Mouse (Mus musculus): ENCODE results near the gene A630023A22Rik. TPM values are rescaled to one million over a fixed set of nuclear protein-coding genes. Genes with fewer than 3 reads are reported as not detected.

A630023A22Rik gene
- polyA plus RNA-seq, 1 experiment from 2014 or later: not detected

DNA sequence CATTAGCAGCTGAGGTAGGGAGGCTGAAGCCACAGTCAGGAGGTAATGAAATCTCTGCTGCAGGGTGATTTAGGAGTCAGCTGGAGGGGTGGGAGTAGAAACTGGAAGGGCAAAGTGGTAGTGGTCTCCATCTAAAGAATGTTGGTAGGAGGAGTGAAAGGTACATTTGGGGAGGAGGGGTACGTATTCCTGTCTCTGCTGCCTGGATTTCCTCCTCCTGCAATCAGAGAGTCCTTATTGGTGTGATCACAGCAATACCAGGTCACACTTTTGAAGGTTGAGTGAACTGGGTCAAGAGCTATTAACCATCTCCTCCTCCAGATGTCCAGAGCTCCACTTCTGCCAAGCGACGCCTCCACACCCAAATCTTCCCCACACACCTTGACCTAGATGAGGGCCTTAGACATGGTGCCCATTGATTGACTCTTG, 18.4 kb upstream of the A630023A22Rik start:
- Histone ChIP-seq H3K9ac (ENCODE audit: low read depth, low read length) (no peak overlapping the region), H3K4me2 (ENCODE audit: low read depth, low read length) (no peak overlapping the region), H3K9me3 (ENCODE audit: control insufficient read depth, low read length) (no peaks in the 10 kb centered on the region), H3K27me3 (replicated peaks; ENCODE audit: control insufficient read depth, insufficient read depth, low read length) (no peaks in the 10 kb centered on the region; the same call in 1 of the 2 replicates), H3K36me3 (ENCODE audit: control insufficient read depth, insufficient read depth, low read length) (no peaks in the 10 kb centered on the region), H3K4me3 (ENCODE audit: low read depth, low read length) (no peak overlapping the region), H3K27ac (replicated peaks; ENCODE audit: low read depth, low read length) (no peak overlapping the region), H3K4me1 (ENCODE audit: control insufficient read depth, insufficient read depth, low read length) (no peaks in the 10 kb centered on the region)
- 95% methylated on average over 3 of the region's 3 CpGs for WGBS
- ATAC-seq (ENCODE audit: low read depth) (no peak), DNase-seq (ENCODE audit: low spot score) (no peak)

DNA sequence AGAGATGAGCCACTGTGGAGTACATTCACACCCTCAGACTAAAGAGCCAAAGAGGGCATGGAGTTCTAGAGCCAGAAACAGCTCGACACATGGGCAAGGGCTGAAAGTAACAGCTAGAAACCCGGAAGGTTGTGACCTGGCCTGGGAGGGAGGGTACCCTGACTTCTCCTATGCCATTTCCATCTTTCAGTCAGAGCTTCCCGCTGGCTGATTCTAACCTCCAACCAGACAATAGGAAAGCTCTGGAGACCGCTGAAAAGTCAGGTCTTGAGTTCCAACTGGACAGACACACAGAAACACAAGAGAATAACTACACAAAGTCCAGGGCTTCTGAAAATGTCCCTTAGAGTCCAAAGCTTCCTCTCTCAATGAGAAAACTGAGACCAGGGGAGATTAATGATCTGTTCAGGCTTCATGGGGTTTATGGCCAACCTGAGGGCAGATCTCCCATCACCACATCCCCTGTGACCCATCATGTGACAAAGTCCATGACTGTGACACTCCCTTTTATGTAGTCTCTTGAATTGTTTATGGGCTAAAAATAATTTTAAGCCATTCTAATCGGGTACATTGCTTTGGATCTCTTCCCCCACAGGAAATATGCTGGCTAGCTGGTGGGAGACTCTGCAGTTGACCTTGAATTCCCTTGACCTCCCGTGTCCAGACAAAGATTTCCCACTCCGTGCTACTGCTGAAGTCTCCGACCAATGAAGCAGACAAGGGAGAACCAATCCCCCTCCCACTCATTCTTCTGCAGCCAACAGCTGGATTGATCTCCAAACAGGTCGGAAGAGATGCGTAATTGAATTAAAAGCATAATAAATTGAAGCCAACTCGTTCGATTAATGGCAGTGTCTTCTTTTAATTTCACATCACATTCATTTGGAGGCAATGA, 17.7 kb upstream of the A630023A22Rik start:
- no peaks in the 10 kb centered on the region for H3K36me3 ChIP-seq (ENCODE audit: control insufficient read depth, insufficient read depth, low read length)
- no peak overlapping the region for H3K27ac ChIP-seq (replicated peaks; ENCODE audit: low read depth, low read length)
- H3K9ac ChIP-seq (ENCODE audit: low read depth, low read length): no peak overlapping the region
- DNase-seq (ENCODE audit: low spot score): no peak
- 73% methylated on average over 12 of the region's 12 CpGs for WGBS
- no peaks in the 10 kb centered on the region; the same call in 1 of the 2 replicates for H3K27me3 ChIP-seq (replicated peaks; ENCODE audit: control insufficient read depth, insufficient read depth, low read length)
- H3K4me1 ChIP-seq (ENCODE audit: control insufficient read depth, insufficient read depth, low read length): no peaks in the 10 kb centered on the region
- no peak overlapping the region for H3K4me3 ChIP-seq (ENCODE audit: low read depth, low read length)
- no peak overlapping the region for H3K4me2 ChIP-seq (ENCODE audit: low read depth, low read length)
- ATAC-seq (ENCODE audit: low read depth): no peak
- H3K9me3 ChIP-seq (ENCODE audit: control insufficient read depth, low read length): no peaks in the 10 kb centered on the region

DNA sequence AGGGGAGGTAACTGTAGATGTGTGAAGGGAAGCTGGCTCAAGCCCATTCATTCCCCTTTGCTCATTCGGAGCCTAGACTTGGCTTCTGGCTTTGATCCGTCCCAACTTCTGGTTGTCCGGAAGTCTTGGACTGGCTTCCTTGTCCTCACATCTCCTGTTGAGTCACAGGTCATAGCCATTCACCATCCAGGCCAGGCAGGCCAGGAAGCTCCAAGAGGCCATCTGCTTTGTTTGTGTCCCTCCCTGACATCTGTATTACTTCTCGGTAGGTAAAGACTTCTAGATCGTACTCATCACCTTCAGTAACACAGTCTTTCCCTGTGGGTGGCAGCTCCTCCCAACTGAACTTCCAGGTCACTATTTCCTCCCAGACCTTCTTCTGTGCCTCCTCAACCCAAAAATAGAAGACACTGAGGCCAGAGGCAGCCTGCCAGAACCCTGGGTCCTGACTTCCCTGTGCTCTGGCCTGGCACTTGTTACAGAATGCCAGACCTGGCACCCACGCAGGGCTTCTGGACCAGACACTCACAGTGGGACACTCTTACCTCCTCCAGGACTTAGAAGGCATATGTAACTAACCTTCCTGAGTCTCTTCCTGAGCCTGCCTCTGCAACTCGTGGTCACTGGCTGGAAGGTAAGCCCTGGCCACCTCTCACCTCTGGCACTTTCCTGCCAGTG, 16.6 kb upstream of the A630023A22Rik start:
- no peaks in the 10 kb centered on the region for H3K36me3 ChIP-seq (ENCODE audit: control insufficient read depth, insufficient read depth, low read length)
- WGBS: 78% methylated on average over 7 of the region's 7 CpGs
- ATAC-seq (ENCODE audit: low read depth): no peak
- H3K4me2 ChIP-seq (ENCODE audit: low read depth, low read length): no peak overlapping the region
- no peaks in the 10 kb centered on the region for H3K9me3 ChIP-seq (ENCODE audit: control insufficient read depth, low read length)
- H3K4me1 ChIP-seq (ENCODE audit: control insufficient read depth, insufficient read depth, low read length): no peaks in the 10 kb centered on the region
- DNase-seq (ENCODE audit: low spot score): no peak
- H3K4me3 ChIP-seq (ENCODE audit: low read depth, low read length): no peak overlapping the region
- H3K27me3 ChIP-seq (replicated peaks; ENCODE audit: control insufficient read depth, insufficient read depth, low read length): no peaks in the 10 kb centered on the region
- no peak overlapping the region for H3K27ac ChIP-seq (replicated peaks; ENCODE audit: low read depth, low read length)
- no peak overlapping the region for H3K9ac ChIP-seq (ENCODE audit: low read depth, low read length)

GRCm38 (mm10) chr14:34114311-34114710, 11.8 kb upstream of the A630023A22Rik start:
- no peak overlapping the region for H3K27ac ChIP-seq (replicated peaks; ENCODE audit: low read depth, low read length)
- H3K4me1 ChIP-seq (ENCODE audit: control insufficient read depth, insufficient read depth, low read length): no peaks in the 10 kb centered on the region
- no peak overlapping the region for H3K9ac ChIP-seq (ENCODE audit: low read depth, low read length)
- no peaks in the 10 kb centered on the region for H3K27me3 ChIP-seq (replicated peaks; ENCODE audit: control insufficient read depth, insufficient read depth, low read length)
- H3K36me3 ChIP-seq (ENCODE audit: control insufficient read depth, insufficient read depth, low read length): no peaks in the 10 kb centered on the region
- DNase-seq (ENCODE audit: low spot score): no peak
- ATAC-seq (ENCODE audit: low read depth): no peak
- no peak overlapping the region for H3K4me3 ChIP-seq (ENCODE audit: low read depth, low read length)
- no peaks in the 10 kb centered on the region for H3K9me3 ChIP-seq (ENCODE audit: control insufficient read depth, low read length)
- 73% methylated on average over 4 of the region's 4 CpGs for WGBS
- H3K4me2 ChIP-seq (ENCODE audit: low read depth, low read length): no peak overlapping the region

DNA sequence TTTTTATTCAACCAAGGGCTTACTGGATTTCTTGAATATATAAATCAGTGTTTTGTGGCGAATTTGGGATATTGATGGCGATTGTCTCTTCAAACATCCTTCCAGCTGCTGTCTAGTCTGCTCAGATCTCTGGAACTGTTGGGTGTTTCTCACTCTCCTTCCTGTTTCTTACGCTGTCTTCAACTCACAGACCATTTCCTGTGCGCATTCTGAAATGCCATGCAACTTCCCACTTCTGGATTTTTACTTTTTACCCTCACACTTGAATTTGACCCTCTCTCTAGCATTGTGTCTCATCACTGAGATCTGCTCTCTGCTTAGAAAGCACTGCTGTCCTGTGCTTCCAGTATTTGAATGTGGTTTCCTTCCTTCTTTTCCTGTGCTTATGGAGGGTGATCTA, 5.0 kb upstream of the A630023A22Rik start:
- no peak overlapping the region for H3K9ac ChIP-seq (ENCODE audit: low read depth, low read length)
- H3K27me3 ChIP-seq (replicated peaks; ENCODE audit: control insufficient read depth, insufficient read depth, low read length): no peaks in the 10 kb centered on the region
- H3K9me3 ChIP-seq (ENCODE audit: control insufficient read depth, low read length): no peaks in the 10 kb centered on the region
- DNase-seq (ENCODE audit: low spot score): no peak
- H3K4me2 ChIP-seq (ENCODE audit: low read depth, low read length): no peak overlapping the region
- H3K4me1 ChIP-seq (ENCODE audit: control insufficient read depth, insufficient read depth, low read length): peaks cover 11% of the 10 kb centered on the region; the same call in 1 of the 2 replicates
- H3K4me3 ChIP-seq (ENCODE audit: low read depth, low read length): no peak overlapping the region
- H3K36me3 ChIP-seq (ENCODE audit: control insufficient read depth, insufficient read depth, low read length): no peaks in the 10 kb centered on the region
- H3K27ac ChIP-seq (replicated peaks; ENCODE audit: low read depth, low read length): no peak overlapping the region
- no peak for ATAC-seq (ENCODE audit: low read depth)
- 77% methylated on average over 4 of the region's 4 CpGs for WGBS

DNA sequence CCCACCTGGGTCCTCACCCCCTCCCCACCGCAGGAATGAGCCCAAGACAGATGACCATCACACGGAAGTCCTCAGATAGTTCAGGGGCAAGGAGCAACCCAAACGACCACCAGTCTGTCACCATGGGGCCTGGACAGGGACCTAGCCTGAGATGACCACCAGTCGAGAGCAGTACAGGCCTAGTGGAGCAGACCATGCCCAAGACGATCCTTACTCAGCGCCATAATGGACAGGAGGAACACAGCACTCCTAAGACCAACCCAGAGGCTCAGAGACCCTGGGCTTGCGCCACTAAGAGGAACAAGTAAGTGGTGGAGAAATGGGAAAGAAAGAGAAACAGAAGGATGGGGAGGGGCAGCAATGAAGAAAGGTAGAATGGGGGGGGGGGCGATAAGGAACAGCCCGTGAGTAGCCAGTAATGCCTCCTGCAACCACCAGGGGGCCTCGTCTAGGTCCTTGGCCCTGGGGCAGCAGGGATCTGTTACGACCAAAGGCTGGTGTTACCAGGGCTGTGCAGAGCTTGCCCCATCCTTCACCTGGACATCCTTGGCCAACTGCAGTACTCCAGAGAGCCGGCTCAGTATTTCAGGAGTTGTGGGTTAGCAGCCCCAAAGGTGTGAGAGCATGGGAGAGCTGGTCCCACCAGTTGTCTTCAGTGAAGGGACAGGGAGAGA, 4.0 kb upstream of the A630023A22Rik start:
- no peaks in the 10 kb centered on the region for H3K9me3 ChIP-seq (ENCODE audit: control insufficient read depth, low read length)
- H3K4me2 ChIP-seq (ENCODE audit: low read depth, low read length): no peak overlapping the region
- H3K36me3 ChIP-seq (ENCODE audit: control insufficient read depth, insufficient read depth, low read length): no peaks in the 10 kb centered on the region
- no peak overlapping the region for H3K9ac ChIP-seq (ENCODE audit: low read depth, low read length)
- H3K27ac ChIP-seq (replicated peaks; ENCODE audit: low read depth, low read length): no peak overlapping the region
- H3K4me3 ChIP-seq (ENCODE audit: low read depth, low read length): no peak overlapping the region
- DNase-seq (ENCODE audit: low spot score) (no peak), ATAC-seq (ENCODE audit: low read depth) (no peak)
- H3K27me3 ChIP-seq (replicated peaks; ENCODE audit: control insufficient read depth, insufficient read depth, low read length): no peaks in the 10 kb centered on the region
- 61% methylated on average over 9 of the region's 12 CpGs for WGBS
- H3K4me1 ChIP-seq (ENCODE audit: control insufficient read depth, insufficient read depth, low read length): peaks cover 11% of the 10 kb centered on the region; the same call in 1 of the 2 replicates

DNA sequence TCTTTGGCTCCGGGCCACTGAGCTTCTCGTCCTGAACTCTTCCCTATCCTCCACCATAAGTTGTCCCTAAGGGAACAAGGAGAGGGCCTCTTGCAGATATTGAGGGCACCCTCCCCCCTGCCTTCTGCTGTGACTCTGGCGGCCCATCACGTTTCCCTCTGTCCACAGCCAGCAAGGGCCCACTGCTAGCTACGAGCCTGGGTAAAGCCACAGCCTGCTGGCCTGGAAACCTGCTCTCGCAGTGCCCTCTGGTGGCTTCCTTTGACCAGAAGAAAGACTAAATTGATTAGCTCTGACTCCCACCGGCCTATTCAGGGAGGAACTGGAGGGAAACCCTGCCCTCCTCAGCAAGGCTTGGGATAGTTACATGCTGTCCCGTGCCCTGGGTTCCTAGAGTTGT, 2.3 kb upstream of the A630023A22Rik start:
- DNase-seq (ENCODE audit: low spot score): peak; percentile 69
- Histone ChIP-seq H3K4me2 (ENCODE audit: low read depth, low read length) (no peak overlapping the region), H3K9ac (ENCODE audit: low read depth, low read length) (no peak overlapping the region), H3K9me3 (ENCODE audit: control insufficient read depth, low read length) (no peaks in the 10 kb centered on the region), H3K27ac (replicated peaks; ENCODE audit: low read depth, low read length) (no peak overlapping the region), H3K4me1 (ENCODE audit: control insufficient read depth, insufficient read depth, low read length) (peaks cover 11% of the 10 kb centered on the region; the same call in 1 of the 2 replicates), H3K27me3 (replicated peaks; ENCODE audit: control insufficient read depth, insufficient read depth, low read length) (no peaks in the 10 kb centered on the region), H3K4me3 (ENCODE audit: low read depth, low read length) (no peak overlapping the region), H3K36me3 (ENCODE audit: control insufficient read depth, insufficient read depth, low read length) (no peaks in the 10 kb centered on the region)
- peak; percentile 62 for ATAC-seq (ENCODE audit: low read depth)
- 26% methylated on average over 8 of the region's 8 CpGs for WGBS

DNA sequence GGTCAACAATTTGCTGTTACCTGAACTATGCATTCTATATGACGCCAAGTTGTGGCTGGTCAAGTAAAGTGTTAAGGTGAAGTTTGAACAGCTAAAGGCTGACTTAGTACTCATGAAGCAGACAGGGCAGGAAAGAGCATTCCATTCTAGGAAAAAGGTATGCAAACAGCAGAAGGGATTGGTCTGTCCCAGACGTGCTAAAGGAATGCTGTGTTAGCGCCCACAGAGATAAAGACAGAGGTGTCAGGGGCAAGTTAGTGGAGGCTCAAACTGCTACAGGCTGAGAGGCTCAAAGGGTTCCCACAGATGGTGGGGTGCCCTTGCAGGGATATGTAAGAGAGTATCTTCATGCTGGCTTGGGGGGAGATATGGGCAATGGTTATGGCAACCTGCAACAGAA, 1.3 kb upstream of the A630023A22Rik start:
- H3K4me3 ChIP-seq (ENCODE audit: low read depth, low read length): no peak overlapping the region
- H3K27me3 ChIP-seq (replicated peaks; ENCODE audit: control insufficient read depth, insufficient read depth, low read length): no peaks in the 10 kb centered on the region
- no peaks in the 10 kb centered on the region for H3K36me3 ChIP-seq (ENCODE audit: control insufficient read depth, insufficient read depth, low read length)
- no peak overlapping the region for H3K27ac ChIP-seq (replicated peaks; ENCODE audit: low read depth, low read length)
- WGBS: 70% methylated on average over 3 of the region's 3 CpGs
- ATAC-seq (ENCODE audit: low read depth) (no peak), DNase-seq (ENCODE audit: low spot score) (no peak)
- peaks cover 11% of the 10 kb centered on the region; the same call in 1 of the 2 replicates for H3K4me1 ChIP-seq (ENCODE audit: control insufficient read depth, insufficient read depth, low read length)
- H3K9me3 ChIP-seq (ENCODE audit: control insufficient read depth, low read length): no peaks in the 10 kb centered on the region
- no peak overlapping the region for H3K9ac ChIP-seq (ENCODE audit: low read depth, low read length)
- H3K4me2 ChIP-seq (ENCODE audit: low read depth, low read length): no peak overlapping the region
